Mouse (Mus musculus) adrenal gland, adult (tissue): ENCODE results near the gene Gipc1.
A peak's percentile ranks its signal among the peaks of the same experiment; 100 is the strongest.

Experiments used
- DNase-seq, 2 experiments: peaks; one replicate each; pipeline ENCODE4 v3.0.0; 2022 to 2023; ENCODE audit warnings: low spot score in 1 of 2; ENCODE audit not compliant: inconsistent age in 2 of 2

Gene Gipc1

DNA sequence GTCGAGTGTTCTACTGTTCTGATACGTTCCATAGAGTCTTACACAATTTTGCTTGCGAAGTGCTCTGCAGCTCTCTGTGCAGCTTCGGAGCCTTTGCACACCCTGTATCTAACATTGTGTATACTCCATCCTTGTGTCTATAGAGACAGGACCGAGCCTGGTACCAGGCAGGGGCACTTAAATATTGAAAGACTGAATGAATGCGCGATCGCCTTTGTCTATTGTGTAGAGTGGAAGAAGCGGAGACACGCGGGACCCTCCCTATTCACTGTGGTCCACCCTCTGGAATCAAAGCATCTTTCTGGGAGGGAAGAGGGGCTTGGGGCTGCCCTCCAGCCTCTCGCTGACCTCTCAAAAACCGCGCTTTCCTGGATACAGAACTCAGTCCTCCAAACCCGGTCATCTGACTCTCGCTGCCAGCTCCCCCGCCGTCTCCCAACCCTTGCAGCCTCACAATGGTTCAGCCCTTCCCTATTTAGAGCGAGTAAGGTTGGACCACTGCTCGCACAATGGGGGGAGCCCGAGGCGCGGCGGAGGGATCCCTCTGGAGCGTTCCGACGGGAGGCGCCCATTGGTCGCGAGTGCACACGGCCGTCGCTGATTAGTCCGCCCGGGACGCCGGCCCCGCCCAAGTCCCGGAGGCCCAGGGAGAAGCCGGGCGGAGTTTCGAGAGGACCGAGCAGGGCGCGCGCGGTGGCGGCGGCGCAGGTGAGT, at the start of gene Gipc1:
Gipc1 (plus strand) TSS at position 648 of the 714 bp plus-strand sequence.
- DNase-seq, result peak; percentile 98 to 99

- DNase-seq, result peak; percentile 100
Observed at GRCm38 (mm10) chr8:83607661-83608397, 44.6 kb upstream of the Gipc1 start, which contains the start of the genes Tecr and Dnajb1. Gene Tecr, minus strand, starts transcription at chr8:83607971. Gene Dnajb1, plus strand, starts transcription at chr8:83608193.

GRCm38 (mm10) chr8:83608398-83608829, 44.1 kb upstream of the Gipc1 start:
- peak; percentile 92 to 96 for DNase-seq

DNA sequence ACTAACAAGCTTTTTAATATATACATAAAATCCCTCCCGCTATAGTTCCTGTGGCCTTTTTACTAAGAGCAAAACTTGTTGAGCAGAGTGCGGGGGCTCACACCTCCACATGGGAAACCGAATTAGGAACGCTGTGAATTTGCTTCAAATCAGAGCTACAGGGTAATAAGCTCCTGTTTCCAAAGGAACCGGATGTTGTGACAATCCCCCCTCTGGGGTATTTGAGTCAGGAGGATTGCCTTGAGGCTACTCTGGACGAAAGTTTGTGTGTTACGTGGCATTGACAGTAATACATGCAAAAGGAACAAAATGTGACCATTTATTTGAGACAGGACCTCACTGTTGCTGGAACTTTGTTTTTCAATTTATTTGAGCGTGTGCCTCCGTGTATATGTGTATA, 43.4 kb upstream of the Gipc1 start:
- no peak for DNase-seq

DNA sequence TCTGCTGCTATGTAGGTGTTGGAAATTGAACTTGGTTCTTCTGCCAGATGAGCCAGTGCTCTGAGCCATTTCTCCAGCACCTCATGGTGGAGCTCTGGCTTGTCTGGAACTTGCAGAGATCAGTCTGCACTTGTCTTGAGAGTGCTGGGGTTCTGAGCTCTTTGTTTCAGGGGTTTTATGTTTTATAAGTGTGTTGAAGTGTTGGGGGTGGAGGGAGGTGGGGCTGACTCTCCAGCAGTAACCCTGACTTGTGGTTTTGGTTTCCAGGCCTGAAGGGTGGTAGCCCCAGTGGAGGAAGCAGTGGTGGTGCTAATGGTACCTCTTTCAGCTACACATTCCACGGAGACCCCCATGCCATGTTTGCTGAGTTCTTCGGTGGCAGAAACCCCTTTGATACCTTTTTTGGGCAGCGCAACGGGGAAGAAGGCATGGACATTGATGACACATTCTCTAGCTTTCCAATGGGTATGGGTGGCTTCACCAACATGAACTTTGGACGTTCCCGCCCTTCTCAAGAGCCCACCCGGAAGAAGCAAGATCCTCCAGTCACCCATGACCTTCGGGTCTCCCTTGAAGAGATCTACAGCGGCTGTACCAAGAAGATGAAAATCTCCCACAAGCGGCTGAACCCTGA, 42.8 kb upstream of the Gipc1 start:
- DNase-seq, result peak in 1 of 2 experiments; percentile 52

DNA sequence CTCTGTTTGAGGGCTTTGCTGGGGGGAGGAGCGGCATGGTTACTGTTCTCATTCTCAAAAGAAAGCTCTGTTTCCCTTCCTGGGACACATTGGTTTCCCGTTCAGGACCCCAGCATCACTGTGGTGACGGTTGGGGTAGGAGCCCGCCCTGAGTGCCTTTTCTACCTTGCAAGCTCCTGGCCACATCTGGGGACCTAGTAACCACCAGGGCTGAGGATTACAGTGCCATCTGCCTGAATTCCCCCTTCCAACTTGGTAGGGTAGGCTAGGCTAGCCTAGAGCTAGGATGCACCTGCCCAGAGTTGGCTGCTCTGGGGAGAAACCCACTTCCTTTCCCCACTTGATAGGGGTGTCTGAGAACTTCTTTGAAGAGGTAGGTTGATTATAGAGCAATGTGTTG, 40.6 kb upstream of the Gipc1 start:
- DNase-seq, result no peak

DNA sequence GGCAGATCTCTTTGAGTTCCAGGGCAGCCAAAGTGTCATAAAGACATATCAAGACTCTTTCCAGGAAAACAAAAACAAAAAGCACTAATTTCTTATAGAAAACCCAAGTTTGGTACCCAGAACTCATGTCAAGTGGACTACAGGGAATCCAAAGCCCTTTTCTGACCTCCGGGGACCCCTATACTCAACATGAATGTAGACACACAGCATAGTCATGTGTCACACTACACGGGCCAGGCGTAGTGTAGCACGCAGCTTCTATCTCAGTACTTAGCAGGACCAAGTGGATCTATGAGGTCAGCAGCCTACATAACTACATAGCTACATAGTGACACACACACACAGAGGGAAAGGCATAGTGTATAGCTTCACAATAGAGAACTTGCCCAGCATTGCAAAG, 38.8 kb upstream of the Gipc1 start:
- no peak for DNase-seq

GRCm38 (mm10) chr8:83616625-83617024, 35.9 kb upstream of the Gipc1 start:
- no peak for DNase-seq

DNA sequence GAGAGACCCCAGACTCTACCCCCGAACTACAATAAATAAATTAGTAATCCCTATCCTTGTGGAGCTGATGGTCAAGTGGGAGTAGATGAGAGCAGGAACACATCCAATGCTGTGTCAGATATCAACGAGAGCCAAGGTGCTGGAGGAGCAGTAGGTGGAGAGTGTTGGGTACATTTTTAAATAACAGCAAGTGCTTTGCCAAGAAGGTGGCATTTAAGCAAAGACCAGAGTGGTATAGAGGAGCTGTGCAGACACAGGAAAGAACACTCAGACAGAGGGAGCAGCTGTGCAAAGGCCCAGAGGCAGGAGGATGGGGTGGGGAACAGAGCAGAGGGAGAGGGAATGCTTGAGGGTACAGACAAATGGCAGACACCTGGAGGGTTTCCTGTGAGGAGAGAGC, 35.4 kb upstream of the Gipc1 start:
- no peak for DNase-seq

GRCm38 (mm10) chr8:83618566-83618965, 33.9 kb upstream of the Gipc1 start:
- no peak for DNase-seq

- DNase-seq, result no peak
Observed at GRCm38 (mm10) chr8:83619568-83620285, 32.8 kb upstream of the Gipc1 start.

- DNase-seq, result no peak
Observed at GRCm38 (mm10) chr8:83621691-83622388, 30.6 kb upstream of the Gipc1 start.

DNA sequence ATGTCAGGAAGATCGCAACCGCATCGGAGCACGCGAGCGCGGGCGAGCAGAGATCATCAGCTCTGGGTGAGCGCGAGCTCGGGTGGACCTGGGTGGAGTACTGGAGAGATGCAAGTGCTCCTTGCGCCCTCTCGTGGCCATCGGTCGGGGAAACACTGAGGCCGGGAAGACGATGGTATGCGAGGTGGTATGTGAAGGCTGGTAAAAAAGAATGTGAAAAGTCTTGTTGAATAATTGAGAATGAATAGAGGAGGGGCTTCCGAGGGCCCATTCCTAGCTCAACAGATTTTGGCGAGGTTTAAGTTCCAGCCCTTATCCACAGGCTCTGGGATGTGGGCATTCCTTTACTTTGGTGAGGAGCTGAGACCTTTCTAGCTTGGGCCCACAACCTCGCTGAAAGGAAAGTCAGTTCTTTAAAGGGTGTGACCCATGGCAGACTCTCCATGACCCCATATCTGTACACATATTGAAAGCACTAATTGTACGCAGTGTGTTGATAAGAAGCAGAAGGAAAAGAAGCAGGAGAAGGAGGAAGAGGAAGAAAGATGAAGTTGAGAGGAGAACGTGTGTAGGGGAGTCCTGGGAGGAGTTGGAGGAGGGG, 30.0 kb upstream of the Gipc1 start:
- DNase-seq, result peak; percentile 81 to 93

DNA sequence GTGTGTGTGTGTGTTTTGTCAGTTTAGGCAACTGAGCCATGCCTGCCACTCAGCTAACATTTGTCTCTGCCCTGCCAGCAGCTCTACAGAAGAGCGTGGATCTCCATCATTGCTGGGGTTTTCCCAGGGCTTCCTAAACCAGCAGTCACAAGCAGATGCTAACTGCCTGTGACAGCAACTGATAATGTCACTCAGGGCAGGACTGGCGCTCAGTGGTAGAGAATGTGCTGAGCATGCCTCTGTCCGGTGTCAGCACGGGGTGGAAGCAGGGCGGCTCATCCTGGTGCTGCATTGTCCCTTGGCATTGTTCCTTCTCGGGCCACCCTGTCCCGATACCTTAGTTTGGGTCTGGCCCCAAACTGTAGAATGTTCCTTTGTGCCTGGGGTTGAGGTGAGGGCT, 28.9 kb upstream of the Gipc1 start:
- DNase-seq, result no peak

DNA sequence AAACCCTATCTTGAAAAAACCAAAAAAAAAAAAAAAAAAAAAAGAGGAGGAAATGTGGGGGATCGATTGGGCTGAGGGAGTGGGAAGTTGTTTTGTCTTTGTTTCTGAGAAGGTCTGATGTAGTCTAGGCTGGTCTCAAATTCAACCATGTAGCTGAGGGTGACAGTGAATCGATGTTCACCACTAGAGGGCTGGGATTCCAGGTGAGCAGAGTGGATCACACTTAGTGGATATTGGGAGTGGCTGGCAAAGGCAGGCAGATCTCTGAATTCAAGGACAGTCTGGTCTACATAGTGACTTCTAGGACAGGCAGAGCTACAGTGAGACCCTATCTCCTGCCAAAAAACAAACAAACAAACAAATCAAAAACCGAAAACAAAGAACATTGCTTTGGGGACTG, 27.7 kb upstream of the Gipc1 start:
- DNase-seq, result peak in 1 of 2 experiments; percentile 66

DNA sequence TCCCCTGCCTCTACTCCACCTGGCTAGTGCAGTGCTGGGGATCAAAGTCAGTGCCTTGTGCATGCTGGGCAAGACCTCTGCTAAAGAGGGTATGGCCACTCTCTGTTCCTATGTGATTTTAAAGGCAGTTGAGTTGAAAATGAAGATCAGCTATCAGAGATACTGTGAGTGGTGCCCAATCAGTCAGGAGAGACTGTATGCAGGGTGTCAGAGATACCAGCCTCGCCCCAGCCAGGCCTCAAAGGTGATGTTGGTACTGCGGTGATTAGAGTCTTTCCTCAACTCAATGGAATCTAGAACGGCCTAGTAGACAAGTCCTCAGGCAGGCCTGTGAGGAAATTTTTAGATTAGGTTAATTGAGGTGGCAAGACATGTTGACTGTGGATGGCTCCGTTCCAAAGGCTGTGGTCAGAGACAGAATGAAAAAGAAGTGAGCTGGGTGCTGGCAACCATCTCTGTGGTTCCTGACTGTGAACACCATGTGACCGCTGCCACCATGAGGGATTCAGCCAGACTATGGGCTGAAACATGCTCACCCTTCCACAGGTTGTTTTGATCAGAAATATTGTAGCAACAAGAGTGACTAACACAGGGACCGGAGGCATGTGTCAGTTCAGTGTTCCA, 26.7 kb upstream of the Gipc1 start:
- no peak for DNase-seq

GRCm38 (mm10) chr8:83632083-83632707, 20.3 kb upstream of the Gipc1 start:
- no peak for DNase-seq

GRCm38 (mm10) chr8:83638856-83639255, 13.6 kb upstream of the Gipc1 start:
- DNase-seq, result no peak

DNA sequence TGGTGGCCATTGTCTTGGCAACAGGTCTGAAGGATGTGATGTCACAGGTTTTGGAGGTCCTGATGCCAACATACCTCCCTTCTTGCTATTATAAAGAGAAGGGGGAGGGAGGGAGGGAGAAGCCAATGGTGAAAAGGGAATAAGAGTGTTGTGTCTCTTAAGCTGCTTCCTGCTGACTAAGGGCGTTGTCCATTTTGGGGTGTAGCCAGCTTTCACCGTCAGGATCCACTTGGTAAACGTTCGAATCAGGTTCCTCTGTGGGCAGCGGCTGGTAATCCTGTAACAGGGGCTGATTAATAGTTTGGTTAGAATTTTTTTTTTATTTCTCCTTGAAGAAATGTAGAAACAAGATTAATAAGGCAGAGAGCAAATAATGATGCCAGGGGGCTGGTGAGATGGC, 12.8 kb upstream of the Gipc1 start:
- no peak for DNase-seq
